ENCODE assay signal across 22 mouse cellular contexts in genomic region chr1:64048567-64048966, GRCm38 (mm10).
DNase-seq lines count a peak whose midpoint lies in the region; ATAC-seq and TF ChIP-seq lines count a peak whose summit lies in the region.
"Had no signal": no experiment of that assay in that cellular context is flagged by ENCODE, and none has a peak within 500 bp of the region (broad histone marks: within the 10 kb centered on the region; RNA-seq: fewer than 3 reads in every experiment).

No protein-coding gene starts in this region.

- H3K4me3 ChIP-seq in cortical plate, adult 2 months (ENCODE audit: insufficient read depth, low read length): no peak overlapping the region
- H3K4me3 ChIP-seq in forebrain, postnatal 0 days (ENCODE audit: low read depth, low read length): no peak overlapping the region
- H3K4me3 ChIP-seq: embryonic facial prominence, embryonic 12.5 days; embryonic facial prominence, embryonic 15.5 days; erythroblast, embryonic 14.5 days; forebrain, embryonic 12.5 days; forebrain, embryonic 15.5 days; gastrocnemius, adult 2 months; hindbrain, embryonic 12.5 days; hindbrain, embryonic 15.5 days; intestine, embryonic 15.5 days had no signal

- 0 out of 2 replicates have a peak overlapping the region, but pooled peaks have one; percentile 15 for H3K27ac ChIP-seq in cortical plate, adult 2 months (ENCODE audit: insufficient read depth, low read length)
- no peak overlapping the region for H3K27ac ChIP-seq in forebrain, postnatal 0 days (ENCODE audit: low read depth, low read length)
- H3K27ac ChIP-seq: embryonic facial prominence, embryonic 12.5 days; embryonic facial prominence, embryonic 15.5 days; forebrain, embryonic 12.5 days; forebrain, embryonic 15.5 days; gastrocnemius, adult 2 months; hindbrain, embryonic 12.5 days; hindbrain, embryonic 15.5 days; intestine, embryonic 15.5 days had no signal

- DNase-seq in B cell, adult 2 months: peak; percentile 3 to 12
- peak; percentile 44 for DNase-seq in splenic B cell, adult 2 months (ENCODE audit: low read depth, low spot score)
- no peak for DNase-seq in frontal cortex, adult 2 months (ENCODE audit: extremely low spot score in 1 of 2, low spot score in 1 of 2)
- DNase-seq in forebrain, postnatal 0 days: no peak
- DNase-seq: adrenal gland, adult 8-10 months; adrenal gland, postnatal 25 days; cerebellum, adult 11-12 months; cerebellum, adult 8-10 months; cerebellum, postnatal 14 days; gastrocnemius, adult 2 months; gastrocnemius, postnatal 14 days had no signal

- peak; percentile 40 for ATAC-seq in CD4-positive, CD25-positive, alpha-beta regulatory T cell, adult 4 months
- ATAC-seq in forebrain, postnatal 0 days: no peak
- ATAC-seq: forebrain, embryonic 15.5 days; intestine, embryonic 15.5 days had no signal

- no peak for TF ChIP-seq POLR2A in cortical plate, adult 2 months (IDR thresholded peaks at IDR 0.05; ENCODE audit: extremely low read depth, insufficient read depth, low read length)

- H3K4me2 ChIP-seq in forebrain, postnatal 0 days (ENCODE audit: low read depth): no peak overlapping the region
- H3K4me2 ChIP-seq: embryonic facial prominence, embryonic 12.5 days; embryonic facial prominence, embryonic 15.5 days; forebrain, embryonic 12.5 days; forebrain, embryonic 15.5 days; heart, embryonic 11.5 days; hindbrain, embryonic 12.5 days; hindbrain, embryonic 15.5 days; intestine, embryonic 15.5 days had no signal

- no peaks in the 10 kb centered on the region for H3K27me3 ChIP-seq in splenic B cell, adult 2 months (ENCODE audit: control insufficient read depth, insufficient read depth, low read length, poor library complexity, severe bottlenecking)
- H3K27me3 ChIP-seq in forebrain, postnatal 0 days (ENCODE audit: insufficient read depth, low read length): no peaks in the 10 kb centered on the region
- H3K27me3 ChIP-seq: embryonic facial prominence, embryonic 12.5 days; embryonic facial prominence, embryonic 15.5 days; forebrain, embryonic 12.5 days; forebrain, embryonic 15.5 days; hindbrain, embryonic 12.5 days; hindbrain, embryonic 15.5 days; intestine, embryonic 15.5 days had no signal

- WGBS in forebrain, postnatal 0 days: 79% methylated on average over 4 of the region's 4 CpGs

- no peaks in the 10 kb centered on the region for H3K36me3 ChIP-seq in splenic B cell, adult 2 months (ENCODE audit: control insufficient read depth, insufficient read depth, low read length, poor library complexity, severe bottlenecking)
- no peaks in the 10 kb centered on the region for H3K36me3 ChIP-seq in forebrain, postnatal 0 days (ENCODE audit: insufficient read depth)
- H3K36me3 ChIP-seq: embryonic facial prominence, embryonic 12.5 days; embryonic facial prominence, embryonic 15.5 days; forebrain, embryonic 12.5 days; forebrain, embryonic 15.5 days; hindbrain, embryonic 12.5 days; hindbrain, embryonic 15.5 days; intestine, embryonic 15.5 days had no signal

- no peak overlapping the region for H3K9ac ChIP-seq in forebrain, postnatal 0 days
- H3K9ac ChIP-seq: embryonic facial prominence, embryonic 12.5 days; embryonic facial prominence, embryonic 15.5 days; forebrain, embryonic 12.5 days; forebrain, embryonic 15.5 days; hindbrain, embryonic 12.5 days; hindbrain, embryonic 15.5 days; intestine, embryonic 15.5 days had no signal

- H3K9me3 ChIP-seq in forebrain, postnatal 0 days (ENCODE audit: low read length): no peaks in the 10 kb centered on the region
- H3K9me3 ChIP-seq: embryonic facial prominence, embryonic 12.5 days; embryonic facial prominence, embryonic 15.5 days; forebrain, embryonic 12.5 days; forebrain, embryonic 15.5 days; hindbrain, embryonic 12.5 days; hindbrain, embryonic 15.5 days; intestine, embryonic 15.5 days had no signal

- H3K4me1 ChIP-seq in cortical plate, adult 2 months (ENCODE audit: control insufficient read depth, insufficient read depth, low read length): peaks cover 7% of the 10 kb centered on the region
- H3K4me1 ChIP-seq in forebrain, postnatal 0 days (ENCODE audit: insufficient read depth): no peaks in the 10 kb centered on the region; the same call in 1 of the 2 replicates
- H3K4me1 ChIP-seq: intestine, embryonic 15.5 days had no signal

- no peak for TF ChIP-seq CTCF in cortical plate, adult 2 months (IDR thresholded peaks at IDR 0.05; ENCODE audit: extremely low read depth, insufficient read depth, low read length)
- TF ChIP-seq CTCF in forebrain, postnatal 0 days (IDR thresholded peaks at IDR 0.05; ENCODE audit: low read depth): no peak

Comparison
In these comparisons a context has a peak if more than half of its experiments do, and no peak if none do; other contexts are left out.
1. DNase-seq: peak in B cell, adult 2 months (2 of 2) and splenic B cell, adult 2 months (single experiment); none in frontal cortex, adult 2 months (0 of 2) and forebrain, postnatal 0 days (single experiment).